Mouse (Mus musculus) small intestine, adult 2 months (tissue): Measurements from ENCODE around the gene Kdm5c. TPM values are rescaled to one million over a fixed set of nuclear protein-coding genes. Genes with fewer than 3 reads are reported as not detected.
"Not testable (repeated sequence)": the region's sequence is repeated elsewhere in the genome, so short reads cannot be mapped to it uniquely, and the experiment has no call there.

Source experiments
- H3K27ac ChIP-seq: fragments of 200-500 bp; 2 replicates; pipeline ENCODE4 v1.5.1; 2012; ENCODE audit warnings: low read depth, low read length, control low read depth, inconsistent platforms; ENCODE audit not compliant: insufficient read depth
- H3K27me3 ChIP-seq: fragments of 200-500 bp; 2 replicates; pipeline ENCODE4 v1.6.1; 2012; ENCODE audit warnings: mild to moderate bottlenecking, moderate library complexity, low read length, inconsistent platforms; ENCODE audit not compliant: control insufficient read depth, insufficient read depth
- H3K36me3 ChIP-seq: fragments of 200-500 bp; 2 replicates; pipeline ENCODE4 v1.6.1; 2012; ENCODE audit warnings: mild to moderate bottlenecking, low read length, control low read depth, inconsistent platforms; ENCODE audit not compliant: control insufficient read depth, insufficient read depth
- H3K4me1 ChIP-seq: fragments of 200-500 bp; 2 replicates; pipeline ENCODE4 v1.6.1; 2012; ENCODE audit warnings: low read length, inconsistent platforms, mixed read lengths; ENCODE audit not compliant: control insufficient read depth, insufficient read depth, insufficient read length
- H3K4me3 ChIP-seq: fragments of 200-500 bp; 2 replicates; pipeline ENCODE4 v1.5.1; 2012; ENCODE audit warnings: low read depth, mild to moderate bottlenecking, control low read depth, inconsistent platforms, low read length, moderate library complexity
- CTCF ChIP-seq: fragments of 200-500 bp; IDR thresholded peaks from 2 replicates; pipeline ENCODE4 v1.5.1; 2012; ENCODE audit warnings: low read depth, mild to moderate bottlenecking, control low read depth, inconsistent platforms, low read length, moderate library complexity, mixed read lengths; ENCODE audit not compliant: insufficient replicate concordance, insufficient read length; ENCODE audit errors: extremely low read depth
- POLR2A ChIP-seq: fragments of 200-500 bp; IDR thresholded peaks from 2 replicates; pipeline ENCODE4 v1.6.1; 2012; ENCODE audit warnings: low read depth, mild to moderate bottlenecking, control low read depth, inconsistent platforms, low read length, moderate library complexity
- WGBS: fragments of 180-500 bp; shearing (Covaris S2); methylation state at CpG from one replicate; pipeline ENCODE4 v1.1.7; 2018; 5-methylcytosine and 5-hydroxymethylcytosine counted together
- polyA plus RNA-seq: library from polyadenylated mRNA; depleted of rRNA; stranded (reverse); fragments of >200 nt; gene quantifications from 2 replicates; pipeline ENCODE4 v1.2.3, GENCODE M21; 2012

Kdm5c gene
- polyA plus RNA-seq, 1 experiment: 48.5 TPM

GRCm38 (mm10) chrX:152234125-152234524 lies 1.3 kb downstream of the Kdm5c start:
- Histone ChIP-seq H3K4me1 (peaks cover 3% of the 10 kb centered on the region; the same call in 1 of the 2 replicates), H3K27ac (peak overlapping the region; percentile 80), H3K36me3 (peaks cover 9% of the 10 kb centered on the region; the same call in 1 of the 2 replicates), H3K27me3 (no peaks in the 10 kb centered on the region), H3K4me3 (peak overlapping the region; percentile 94; the same call in 1 of the 2 replicates)
- WGBS: 0% methylated on average over 3 of the region's 3 CpGs
- no peak for TF ChIP-seq POLR2A

- no peak overlapping the region for H3K4me3 ChIP-seq
- H3K27me3 ChIP-seq: no peaks in the 10 kb centered on the region
- peaks cover 3% of the 10 kb centered on the region; the same call in 1 of the 2 replicates for H3K4me1 ChIP-seq
- 32% methylated on average over 2 of the region's 2 CpGs for WGBS
- no peak overlapping the region for H3K27ac ChIP-seq
- TF ChIP-seq CTCF (no peak), POLR2A (no peak)
- peaks cover 16% of the 10 kb centered on the region; the same call in 1 of the 2 replicates for H3K36me3 ChIP-seq
These were observed 2.9 kb downstream of the Kdm5c start for GRCm38 (mm10) chrX:152235758-152236157.

- H3K36me3 ChIP-seq: peaks cover 51% of the 10 kb centered on the region
- not testable (repeated sequence) for H3K27me3 ChIP-seq, H3K4me3 ChIP-seq, H3K4me1 ChIP-seq, H3K27ac ChIP-seq
- 83% methylated on average over 6 of the region's 6 CpGs for WGBS
These were observed 10.3 kb downstream of the Kdm5c start for GRCm38 (mm10) chrX:152243140-152243539.

- Histone ChIP-seq H3K27me3 (no peaks in the 10 kb centered on the region), H3K27ac (no peak overlapping the region), H3K4me3 (no peak overlapping the region), H3K36me3 (peaks cover 53% of the 10 kb centered on the region), H3K4me1 (no peaks in the 10 kb centered on the region)
- no peak for TF ChIP-seq CTCF
- no peak for TF ChIP-seq POLR2A
- WGBS: 93% methylated on average over 2 of the region's 2 CpGs
These were observed 11.8 kb downstream of the Kdm5c start for GRCm38 (mm10) chrX:152244492-152245189.

GRCm38 (mm10) chrX:152271189-152271588 lies 38.4 kb downstream of the Kdm5c start:
- peaks cover 60% of the 10 kb centered on the region for H3K36me3 ChIP-seq
- TF ChIP-seq POLR2A (no peak), CTCF (no peak)
- no peaks in the 10 kb centered on the region for H3K4me1 ChIP-seq
- 94% methylated on average over 11 of the region's 11 CpGs for WGBS
- H3K4me3 ChIP-seq: no peak overlapping the region
- H3K27me3 ChIP-seq: no peaks in the 10 kb centered on the region
- H3K27ac ChIP-seq: no peak overlapping the region

- H3K27ac ChIP-seq: no peak overlapping the region
- H3K36me3 ChIP-seq: peaks cover 5% of the 10 kb centered on the region
- H3K27me3 ChIP-seq: no peaks in the 10 kb centered on the region
- WGBS: 84% methylated on average over 6 of the region's 6 CpGs
- no peak for TF ChIP-seq POLR2A
- TF ChIP-seq CTCF: no peak
- H3K4me3 ChIP-seq: no peak overlapping the region
- H3K4me1 ChIP-seq: no peaks in the 10 kb centered on the region
These were observed 46.6 kb downstream of the Kdm5c start for GRCm38 (mm10) chrX:152279384-152279783.

GRCm38 (mm10) chrX:152284746-152285145 lies 51.9 kb downstream of the Kdm5c start:
- H3K36me3 ChIP-seq: no peaks in the 10 kb centered on the region
- TF ChIP-seq POLR2A (no peak), CTCF (no peak)
- no peaks in the 10 kb centered on the region for H3K27me3 ChIP-seq
- H3K4me1 ChIP-seq: no peaks in the 10 kb centered on the region
- H3K27ac ChIP-seq: no peak overlapping the region
- 69% methylated on average over 3 of the region's 3 CpGs for WGBS
- no peak overlapping the region for H3K4me3 ChIP-seq

- not testable (repeated sequence) for H3K4me1 ChIP-seq, H3K4me3 ChIP-seq, H3K27me3 ChIP-seq, H3K36me3 ChIP-seq, H3K27ac ChIP-seq
- WGBS: 61% methylated on average over 1 of the region's 1 CpGs
These were observed 54.2 kb downstream of the Kdm5c start for GRCm38 (mm10) chrX:152287026-152287425.
